Mouse (Mus musculus) layer of hippocampus, adult 2 months (tissue): ENCODE data around the gene 1700028P14Rik. TPM values are rescaled to one million over a fixed set of nuclear protein-coding genes. Genes with fewer than 3 reads are reported as not detected.

Experiments used
- DNase-seq, 2 experiments: peaks; one replicate each; pipeline ENCODE4 v3.0.0; 2022; ENCODE audit warnings: low spot score in 2 of 2
- H3K27ac ChIP-seq: fragments of 200-600 bp; 2 replicates; pipeline ENCODE4 v1.8.1; 2022
- H3K4me3 ChIP-seq: fragments of 200-600 bp; 2 replicates; pipeline ENCODE4 v1.8.1; 2022; ENCODE audit warnings: mild to moderate bottlenecking
- CTCF ChIP-seq: fragments of 200-600 bp; conservative IDR thresholded peaks from 2 replicates; pipeline ENCODE4 v1.8.1; 2022; ENCODE audit warnings: antibody characterized with exemption, mild to moderate bottlenecking, moderate library complexity
- total RNA-seq, 2 experiments: library from RNA; stranded (reverse); gene quantifications; 2 replicates each; pipeline ENCODE4 v1.2.3; 2021

The 1700028P14Rik gene
- total RNA-seq, 2 experiments from 2014 or later = 1.0 to 1.8 TPM

GRCm38 (mm10) chr19:23657261-23657932, 4.8 kb upstream of the 1700028P14Rik start:
- no peak for TF ChIP-seq CTCF
- Histone ChIP-seq H3K4me3 (no peak overlapping the region), H3K27ac (no peak overlapping the region)
- no peak for DNase-seq

GRCm38 (mm10) chr19:23653154-23653553, 542 bp upstream of the 1700028P14Rik start:
- Histone ChIP-seq H3K27ac (no peak overlapping the region), H3K4me3 (no peak overlapping the region)
- DNase-seq = no peak
- no peak for TF ChIP-seq CTCF

GRCm38 (mm10) chr19:23647308-23647707, 5.3 kb downstream of the 1700028P14Rik start:
- no peak for TF ChIP-seq CTCF
- Histone ChIP-seq H3K4me3 (no peak overlapping the region), H3K27ac (no peak overlapping the region)
- DNase-seq = no peak

- peak in 1 of 2 experiments; percentile 55 for DNase-seq
- Histone ChIP-seq H3K4me3 (no peak overlapping the region), H3K27ac (peak overlapping the region; percentile 56; the same call in 1 of the 2 replicates)
- no peak for TF ChIP-seq CTCF
These were observed 7.3 kb downstream of the 1700028P14Rik start for GRCm38 (mm10) chr19:23645347-23645746.

GRCm38 (mm10) chr19:23643819-23644218, 8.8 kb downstream of the 1700028P14Rik start:
- TF ChIP-seq CTCF = no peak
- no peak overlapping the region for H3K27ac ChIP-seq

GRCm38 (mm10) chr19:23636786-23637185, 15.8 kb downstream of the 1700028P14Rik start:
- Histone ChIP-seq H3K4me3 (no peak overlapping the region), H3K27ac (no peak overlapping the region)
- DNase-seq = no peak
- TF ChIP-seq CTCF = no peak

More at GRCm38 (mm10) chr19:23643819-23644218, 8.8 kb downstream of the 1700028P14Rik start:
- H3K4me3 ChIP-seq = no peak overlapping the region
- DNase-seq = no peak

GRCm38 (mm10) chr19:23631611-23632492, 20.8 kb downstream of the 1700028P14Rik start:
- no peak for DNase-seq
- no peak for TF ChIP-seq CTCF
- no peak overlapping the region for H3K27ac ChIP-seq
- no peak overlapping the region for H3K4me3 ChIP-seq

GRCm38 (mm10) chr19:23614268-23614667, 38.3 kb downstream of the 1700028P14Rik start:
- no peak for TF ChIP-seq CTCF
- no peak overlapping the region for H3K4me3 ChIP-seq
- H3K27ac ChIP-seq = no peak overlapping the region
- DNase-seq = no peak

GRCm38 (mm10) chr19:23609724-23610123, 42.9 kb downstream of the 1700028P14Rik start:
- no peak overlapping the region for H3K27ac ChIP-seq
- no peak for DNase-seq

GRCm38 (mm10) chr19:23607951-23608350, 44.7 kb downstream of the 1700028P14Rik start:
- H3K4me3 ChIP-seq = no peak overlapping the region
- DNase-seq = no peak
- no peak for TF ChIP-seq CTCF
- no peak overlapping the region for H3K27ac ChIP-seq

More at GRCm38 (mm10) chr19:23609724-23610123, 42.9 kb downstream of the 1700028P14Rik start:
- no peak for TF ChIP-seq CTCF
- no peak overlapping the region for H3K4me3 ChIP-seq

GRCm38 (mm10) chr19:23594950-23595349, 57.7 kb downstream of the 1700028P14Rik start:
- no peak for TF ChIP-seq CTCF
- H3K27ac ChIP-seq = no peak overlapping the region

GRCm38 (mm10) chr19:23578606-23579355, 73.8 kb downstream of the 1700028P14Rik start:
- H3K4me3 ChIP-seq = peak overlapping the region; percentile 18; the same call in 1 of the 2 replicates
- peak overlapping the region; percentile 62 for H3K27ac ChIP-seq
- no peak for TF ChIP-seq CTCF
- peak; percentile 37 to 47 for DNase-seq

More at GRCm38 (mm10) chr19:23594950-23595349, 57.7 kb downstream of the 1700028P14Rik start:
- no peak overlapping the region for H3K4me3 ChIP-seq
- DNase-seq = no peak

- Histone ChIP-seq H3K4me3 (no peak overlapping the region), H3K27ac (no peak overlapping the region)
- peak; percentile 72 for TF ChIP-seq CTCF
- no peak for DNase-seq
These were observed 75.9 kb downstream of the 1700028P14Rik start for GRCm38 (mm10) chr19:23576685-23577084.
